Mouse (Mus musculus) heart, postnatal 0 days (tissue): ENCODE data around the gene Ap4e1. TPM values are rescaled to one million over a fixed set of nuclear protein-coding genes. Genes with fewer than 3 reads are reported as not detected.

Experiments used
- ATAC-seq: fragments of 200-750 bp; cut with Nextera tagmentation; 2 replicates; pipeline ENCODE4 v1.8.0; 2017; ENCODE audit warnings: low read depth, moderate number of reproducible peaks, moderate library complexity; ENCODE audit not compliant: insufficient read depth
- DNase-seq: peaks from one replicate; pipeline ENCODE4 v3.0.0-alpha.2; 2016; ENCODE audit warnings: low spot score
- H3K27ac ChIP-seq: fragments of 300-500 bp; sonication (generic); 2 replicates; pipeline ENCODE4 v1.5.1; 2014; ENCODE audit warnings: low read depth, mild to moderate bottlenecking
- H3K27me3 ChIP-seq: fragments of 300-500 bp; sonication (generic); 2 replicates; pipeline ENCODE4 v1.6.1; 2014; ENCODE audit warnings: low read length, mixed read lengths; ENCODE audit not compliant: control insufficient read depth, insufficient read depth
- H3K36me3 ChIP-seq: fragments of 300-500 bp; sonication (generic); replicated peaks from 2 replicates; pipeline ENCODE4 v1.6.1; 2014; ENCODE audit warnings: low read length, mixed read lengths; ENCODE audit not compliant: control insufficient read depth, insufficient read depth
- H3K4me1 ChIP-seq: fragments of 300-500 bp; sonication (generic); 2 replicates; pipeline ENCODE4 v1.6.1; 2014; ENCODE audit warnings: antibody characterized with exemption; ENCODE audit not compliant: control insufficient read depth, insufficient read depth
- H3K4me2 ChIP-seq: fragments of 300-500 bp; sonication (generic); 2 replicates; pipeline ENCODE4 v1.6.1; 2014; ENCODE audit warnings: low read depth, mild to moderate bottlenecking, low read length, moderate library complexity
- H3K4me3 ChIP-seq: fragments of 300-500 bp; sonication (generic); 2 replicates; pipeline ENCODE4 v1.5.1; 2014; ENCODE audit warnings: low read depth, low read length
- H3K9ac ChIP-seq: fragments of 300-500 bp; sonication (generic); replicated peaks from 2 replicates; pipeline ENCODE4 v1.6.1; 2014; ENCODE audit warnings: low read depth, low read length, mixed read lengths
- H3K9me3 ChIP-seq: fragments of 300-500 bp; sonication (generic); replicated peaks from 2 replicates; pipeline ENCODE4 v1.6.1; 2016; ENCODE audit warnings: low read length; ENCODE audit not compliant: control insufficient read depth
- CTCF ChIP-seq: IDR thresholded peaks from 2 replicates; pipeline ENCODE4 v1.5.1; 2016; ENCODE audit warnings: antibody characterized with exemption, control low read depth, low read depth
- EP300 ChIP-seq: IDR thresholded peaks from 2 replicates; pipeline ENCODE4 v1.6.1; 2016; ENCODE audit warnings: antibody characterized with exemption, low read depth
- WGBS: fragments of 180-500 bp; shearing (Covaris S2); extraction: QIAGEN DNeasy Blood & Tissue Kit; methylation state at CpG from one replicate; pipeline ENCODE4 v1.1.7; 2014; 5-methylcytosine and 5-hydroxymethylcytosine counted together
- polyA plus RNA-seq: library from polyadenylated mRNA; unstranded; fragments of >200 nt; fragmentation: Nextera tagmentation; extraction: Ambion mirVana; gene quantifications from 2 replicates; pipeline ENCODE4 v1.2.1, GENCODE M21; 2015
- total RNA-seq: library from RNA; depleted of rRNA; stranded (reverse); fragments of >200 nt; gene quantifications from 2 replicates; pipeline ENCODE4 v1.2.3, GENCODE M21; 2014; ENCODE audit warnings: low replicate concordance

Gene Ap4e1
- total and polyA plus RNA-seq, 2 experiments from 2014 or later, result 4.0 to 8.3 TPM

GRCm38 (mm10) chr2:127068806-127069205 lies 60.3 kb downstream of the Ap4e1 start:
- Histone ChIP-seq H3K4me2 (no peak overlapping the region), H3K4me3 (no peak overlapping the region), H3K27me3 (no peaks in the 10 kb centered on the region), H3K9me3 (no peaks in the 10 kb centered on the region), H3K27ac (no peak overlapping the region), H3K36me3 (peaks cover 19% of the 10 kb centered on the region), H3K4me1 (no peaks in the 10 kb centered on the region), H3K9ac (no peak overlapping the region)
- no peak for ATAC-seq
- WGBS, result 68% methylated on average over 7 of the region's 7 CpGs
- no peak for DNase-seq
- no peak for TF ChIP-seq EP300
- TF ChIP-seq CTCF, result no peak

DNA sequence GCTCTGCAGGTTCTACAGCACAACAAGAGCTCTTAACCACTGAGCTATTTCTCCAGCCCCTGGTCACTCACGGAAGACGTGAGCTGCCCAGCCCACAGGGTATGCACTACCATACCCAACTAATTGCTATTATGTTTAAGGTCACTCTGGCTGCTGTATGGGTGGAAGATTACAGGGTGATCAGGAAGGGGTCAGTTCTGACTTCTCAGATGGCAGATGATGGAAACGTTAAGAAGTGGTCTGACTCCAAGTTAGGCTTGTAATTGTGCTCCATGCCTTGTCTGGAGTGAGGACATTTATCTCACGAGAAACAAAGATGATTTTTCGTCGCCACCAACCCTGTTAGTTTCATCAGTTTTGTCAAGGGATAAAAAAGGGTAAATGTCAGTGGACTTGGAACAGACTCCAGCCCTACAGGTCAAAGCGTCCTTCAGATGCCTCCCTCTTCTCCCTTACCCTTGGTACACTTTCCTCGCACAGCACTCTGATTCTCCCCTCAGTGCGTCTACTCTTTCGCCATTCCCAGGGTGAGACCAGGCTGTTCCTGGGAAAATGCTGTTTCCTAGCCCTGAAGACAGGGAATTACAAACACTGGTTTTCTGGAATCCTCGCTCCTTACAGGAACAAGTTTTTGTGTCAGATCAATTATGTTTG lies 61.4 kb downstream of the Ap4e1 start:
- H3K9ac ChIP-seq, result peak overlapping the region; percentile 65; the same call in 1 of the 2 replicates
- peaks cover 15% of the 10 kb centered on the region for H3K36me3 ChIP-seq
- peak overlapping the region; percentile 91 for H3K4me2 ChIP-seq
- TF ChIP-seq EP300 (no peak), CTCF (no peak)
- peak overlapping the region; percentile 78 for H3K4me3 ChIP-seq
- H3K4me1 ChIP-seq, result no peaks in the 10 kb centered on the region
- WGBS, result 17% methylated on average over 11 of the region's 11 CpGs
- H3K9me3 ChIP-seq, result no peaks in the 10 kb centered on the region
- H3K27ac ChIP-seq, result peak overlapping the region; percentile 16; the same call in 1 of the 2 replicates
- peak; percentile 17 for DNase-seq
- no peaks in the 10 kb centered on the region for H3K27me3 ChIP-seq
- peak; percentile 40; the same call in 1 of the 2 replicates for ATAC-seq

DNA sequence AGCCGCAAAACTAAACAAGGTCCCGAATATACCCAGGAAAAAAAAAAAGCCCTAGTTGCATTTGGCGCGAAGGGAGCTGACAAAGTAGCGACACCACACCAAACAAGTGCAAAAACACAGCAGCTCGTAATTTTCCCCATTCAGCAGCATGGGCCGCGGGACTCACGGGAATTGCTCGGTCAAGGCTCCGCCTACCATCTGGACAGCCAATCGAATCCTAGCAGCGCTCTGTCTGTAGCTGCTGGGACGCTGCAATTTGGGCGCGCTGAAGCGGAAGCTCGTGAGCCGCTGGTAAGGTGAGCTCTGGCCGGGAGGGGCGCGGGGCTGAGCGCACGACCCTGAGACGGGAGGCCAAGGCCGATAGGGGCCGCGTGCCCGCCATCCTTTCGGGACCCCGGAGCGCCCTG lies 61.9 kb downstream of the Ap4e1 start, which contains the start of gene Blvra:
Blvra (plus strand) TSS at position 231 of the 407 bp plus-strand sequence.
- Histone ChIP-seq H3K27ac (peak within 1 kb of the TSS; percentile 58), H3K4me1 (no peaks in the 10 kb centered on the region), H3K4me2 (peak within 1 kb of the TSS; percentile 91), H3K27me3 (no peaks in the 10 kb centered on the region), H3K9ac (peak within 1 kb of the TSS; percentile 65), H3K36me3 (peaks cover 15% of the 10 kb centered on the region), H3K4me3 (peak within 1 kb of the TSS; percentile 78), H3K9me3 (no peaks in the 10 kb centered on the region)
- WGBS, result under 1% methylated on average over 32 of the region's 32 CpGs
- DNase-seq (peak; percentile 87), ATAC-seq (peak; percentile 99)
- no peak for TF ChIP-seq CTCF
- TF ChIP-seq EP300, result no peak

DNA sequence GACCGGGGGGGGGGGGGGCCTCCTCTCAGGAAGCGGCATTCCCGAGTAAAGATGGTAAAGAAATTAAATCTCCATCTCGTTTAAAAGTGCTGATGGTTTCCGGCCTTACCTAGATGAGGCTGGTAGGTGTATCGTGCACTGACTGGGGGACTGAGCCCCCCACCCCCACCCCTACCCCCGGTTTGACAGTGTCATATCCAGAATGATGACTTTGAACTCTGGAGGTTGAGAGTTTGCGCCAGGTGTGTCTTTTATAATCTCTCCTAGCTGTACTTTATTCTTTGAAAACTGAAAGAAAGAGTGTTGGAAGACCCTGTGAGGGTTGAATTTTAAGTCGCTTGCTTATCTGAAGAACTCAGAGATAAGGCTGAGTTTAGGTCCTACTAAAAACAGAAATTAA lies 62.4 kb downstream of the Ap4e1 start:
- 3% methylated on average over 9 of the region's 9 CpGs for whole genome bisulfite sequencing
- H3K9me3 ChIP-seq, result no peaks in the 10 kb centered on the region
- peak overlapping the region; percentile 65 for H3K9ac ChIP-seq
- peak overlapping the region; percentile 91 for H3K4me2 ChIP-seq
- H3K27me3 ChIP-seq, result no peaks in the 10 kb centered on the region
- peak; percentile 24; the same call in 1 of the 2 replicates for ATAC-seq
- H3K4me1 ChIP-seq, result no peaks in the 10 kb centered on the region
- peak overlapping the region; percentile 58 for H3K27ac ChIP-seq
- TF ChIP-seq CTCF (no peak), EP300 (no peak)
- H3K36me3 ChIP-seq, result peaks cover 15% of the 10 kb centered on the region
- peak overlapping the region; percentile 78 for H3K4me3 ChIP-seq
- no peak for DNase-seq

DNA sequence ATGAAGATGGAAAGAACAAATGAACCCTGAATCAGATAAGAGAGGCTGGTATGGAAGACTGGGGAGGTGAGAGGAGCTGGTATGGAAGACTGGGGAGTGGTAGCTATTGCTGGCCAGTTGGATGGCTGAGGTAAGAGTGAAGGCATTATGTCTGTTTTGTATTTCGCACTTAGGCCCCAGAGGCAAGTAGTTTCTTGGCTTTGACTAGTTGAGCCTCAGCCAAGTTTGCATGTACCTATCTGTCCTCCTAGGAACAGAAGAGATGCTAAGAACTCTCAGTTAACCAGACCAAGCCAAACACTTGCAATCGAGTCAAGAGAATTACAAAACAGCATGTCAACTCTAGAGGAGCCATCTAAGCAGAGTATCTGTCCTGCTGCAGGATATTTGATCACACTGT lies 65.6 kb downstream of the Ap4e1 start:
- Histone ChIP-seq H3K4me2 (no peak overlapping the region), H3K9ac (no peak overlapping the region), H3K4me1 (no peaks in the 10 kb centered on the region), H3K36me3 (no peaks in the 10 kb centered on the region), H3K27ac (no peak overlapping the region), H3K4me3 (no peak overlapping the region), H3K27me3 (no peaks in the 10 kb centered on the region), H3K9me3 (no peaks in the 10 kb centered on the region)
- no peak for ATAC-seq
- WGBS, result 85% methylated on average over 2 of the region's 2 CpGs
- TF ChIP-seq EP300 (no peak), CTCF (no peak)
- DNase-seq, result no peak
